Mouse (Mus musculus): ENCODE measurements at regions not wholly inside any gene's neighbourhood (a gene's known extent, or its start where the extent isn't known, plus 50 kb on each side); places are given as distances from the start of the nearest gene placed in this dataset.
"Not testable (repeated sequence)": the region's sequence is repeated elsewhere in the genome, so short reads cannot be mapped to it uniquely, and the experiment has no call there.

DNA sequence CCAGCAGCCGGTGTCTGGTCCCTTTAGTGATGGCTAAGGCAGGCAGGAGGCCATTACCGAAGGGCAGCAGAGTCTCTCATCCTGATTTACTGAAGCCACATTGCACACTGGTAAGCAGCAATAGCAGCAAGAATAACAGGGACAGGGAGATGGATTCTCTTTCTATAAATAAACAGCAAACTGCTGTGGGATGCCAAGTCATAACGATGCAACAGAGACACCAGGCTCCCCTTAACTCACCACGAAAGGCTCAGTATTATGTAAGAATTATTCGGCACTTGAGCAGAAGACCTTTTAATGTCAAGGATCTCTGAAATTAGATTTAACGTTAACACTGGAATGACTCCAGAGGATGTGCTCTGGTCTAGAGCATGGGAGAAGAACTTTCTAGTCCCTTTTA is 202.1 kb downstream of the Ddx10 start:
- no peak for ATAC-seq (replicated peaks; ENCODE audit: low FRiP score, low TSS enrichment, poor library complexity, severe bottlenecking)

DNA sequence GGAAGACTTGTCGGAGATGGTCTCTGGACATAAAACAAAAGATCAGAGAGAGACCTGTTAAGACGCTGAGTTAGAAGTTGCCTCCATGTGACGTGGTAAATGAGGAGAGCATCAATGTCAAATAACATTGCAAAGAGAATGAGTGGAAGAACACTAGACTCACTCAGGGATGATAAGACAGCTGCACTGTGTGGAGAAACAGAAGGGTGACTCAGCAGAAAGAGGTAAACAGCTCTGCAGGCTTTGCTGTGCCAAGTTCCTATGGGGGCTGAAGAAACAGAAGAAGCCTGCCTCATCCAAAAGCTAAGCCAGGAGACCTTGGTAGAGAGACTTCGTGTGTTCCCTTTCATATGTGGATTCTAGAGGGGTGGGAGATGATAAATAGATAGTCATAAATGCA is 214.1 kb downstream of the Ddx10 start:
- peak; percentile 86 for ATAC-seq (replicated peaks; ENCODE audit: low FRiP score, low TSS enrichment, poor library complexity, severe bottlenecking)

DNA sequence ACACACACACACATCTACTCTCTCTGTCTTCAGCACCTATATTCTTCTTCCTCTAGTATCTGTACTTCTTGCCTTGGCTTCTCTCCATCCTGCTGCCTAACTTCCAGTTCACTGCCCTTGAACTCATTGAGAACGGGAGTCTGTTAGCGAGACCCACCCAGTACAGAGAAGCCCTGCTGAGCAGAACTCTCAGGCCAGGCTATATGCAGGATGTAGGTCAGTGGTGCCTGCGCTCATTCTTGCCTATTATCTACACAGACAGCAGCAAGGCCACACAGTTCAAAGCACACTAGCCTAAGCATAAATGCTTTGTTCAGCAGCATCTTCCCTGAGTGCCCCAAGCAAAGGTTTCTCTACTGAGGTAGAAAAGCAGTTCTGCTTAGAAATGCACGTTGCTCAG is 225.8 kb downstream of the Ddx10 start:
- ATAC-seq (replicated peaks; ENCODE audit: low FRiP score, low TSS enrichment, poor library complexity, severe bottlenecking): no peak

DNA sequence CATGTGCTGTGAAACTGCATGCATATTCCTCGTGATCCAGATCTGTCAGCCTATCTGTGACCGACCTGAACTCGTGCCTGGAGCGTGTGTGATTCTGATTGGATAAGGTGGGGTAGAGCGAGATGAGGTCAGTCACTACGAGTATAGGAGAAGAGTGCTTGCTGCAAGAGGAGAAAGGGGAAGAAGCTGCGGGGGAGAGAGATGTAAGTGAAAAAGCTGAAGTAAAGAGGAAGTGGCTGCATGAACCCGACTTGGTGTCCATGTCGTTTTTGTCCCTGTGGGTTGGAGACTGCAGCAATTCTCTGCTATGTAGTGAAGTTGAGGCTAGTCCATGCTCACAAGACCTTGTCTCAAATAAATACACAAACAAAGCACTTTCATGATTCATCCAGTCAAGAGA is 237.1 kb downstream of the Ddx10 start:
- no peak for ATAC-seq (replicated peaks; ENCODE audit: low FRiP score, low TSS enrichment, poor library complexity, severe bottlenecking)

DNA sequence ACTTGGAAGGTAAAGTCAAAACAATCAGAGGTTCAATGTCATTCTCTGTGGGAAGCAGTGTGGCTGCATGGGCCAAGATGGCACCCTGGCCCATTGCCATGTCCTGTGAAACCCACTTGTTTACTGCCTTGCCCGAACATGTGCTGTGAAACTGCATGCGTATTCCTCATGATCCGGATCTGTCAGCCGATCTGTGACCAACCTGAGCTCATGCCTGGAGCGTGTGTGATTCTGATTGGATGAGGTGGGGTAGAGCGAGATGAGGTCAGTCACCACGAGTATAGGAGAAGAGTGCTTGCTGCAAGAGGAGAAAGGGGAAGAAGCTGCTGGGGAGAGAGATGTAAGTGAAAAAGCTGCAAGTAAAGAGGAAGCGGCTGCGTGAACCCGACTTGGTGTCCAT is 240.5 kb downstream of the Ddx10 start:
- no peak for ATAC-seq (replicated peaks; ENCODE audit: low FRiP score, low TSS enrichment, poor library complexity, severe bottlenecking)

DNA sequence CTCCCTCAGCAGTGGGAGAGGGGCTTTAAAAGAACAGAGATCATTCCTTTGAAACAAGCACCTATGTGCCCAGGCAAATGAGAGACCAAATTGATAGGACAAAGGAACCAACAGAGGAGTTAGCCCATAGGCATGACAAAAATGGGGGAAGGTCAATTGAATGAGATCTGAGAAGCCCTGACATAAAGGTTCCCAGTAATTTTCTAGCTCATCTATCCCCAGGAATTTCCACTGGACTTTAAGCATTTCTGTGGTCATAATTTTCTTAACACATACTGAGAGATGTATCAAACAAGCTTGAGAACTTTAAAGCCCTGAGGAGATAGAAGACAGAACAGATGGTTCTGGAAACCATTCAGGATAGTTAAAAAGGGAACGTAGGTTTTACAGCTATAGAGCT is 241.8 kb downstream of the Ddx10 start:
- no peak for ATAC-seq (replicated peaks; ENCODE audit: low FRiP score, low TSS enrichment, poor library complexity, severe bottlenecking)

DNA sequence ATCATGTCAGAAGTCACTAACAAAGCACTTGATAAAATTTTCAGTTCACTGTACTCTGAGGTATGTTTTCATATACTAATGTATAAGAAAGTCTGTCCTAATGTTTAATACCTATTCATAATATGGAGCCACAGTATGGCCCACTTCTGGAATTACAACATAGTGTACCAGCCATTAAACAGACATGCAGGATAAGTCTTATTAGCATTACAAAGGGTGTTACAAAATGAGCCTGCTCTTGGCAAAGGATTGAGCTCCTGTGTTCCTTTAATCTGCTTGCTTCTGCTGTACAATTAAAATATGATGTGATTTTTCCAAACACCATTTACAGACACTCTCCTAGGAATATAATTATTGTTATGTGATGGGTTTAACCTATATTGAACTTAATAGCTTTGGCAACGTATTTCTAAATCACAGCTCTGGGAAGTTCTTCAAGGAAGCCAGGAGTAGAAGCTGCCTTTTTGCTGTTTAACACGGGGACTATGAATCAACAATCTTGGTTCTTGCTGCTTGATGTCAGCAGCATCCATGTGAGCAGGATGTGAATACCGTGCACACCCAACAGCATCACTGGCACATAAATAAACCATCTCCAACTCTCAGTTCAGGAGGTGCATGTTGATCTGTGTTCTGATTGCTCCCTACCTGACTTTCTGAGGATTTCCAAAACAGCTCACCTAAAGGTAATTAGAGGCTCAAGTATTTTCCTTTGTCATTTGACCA is 243.4 kb downstream of the Ddx10 start:
- ATAC-seq (replicated peaks; ENCODE audit: low FRiP score, low TSS enrichment, poor library complexity, severe bottlenecking): no peak

DNA sequence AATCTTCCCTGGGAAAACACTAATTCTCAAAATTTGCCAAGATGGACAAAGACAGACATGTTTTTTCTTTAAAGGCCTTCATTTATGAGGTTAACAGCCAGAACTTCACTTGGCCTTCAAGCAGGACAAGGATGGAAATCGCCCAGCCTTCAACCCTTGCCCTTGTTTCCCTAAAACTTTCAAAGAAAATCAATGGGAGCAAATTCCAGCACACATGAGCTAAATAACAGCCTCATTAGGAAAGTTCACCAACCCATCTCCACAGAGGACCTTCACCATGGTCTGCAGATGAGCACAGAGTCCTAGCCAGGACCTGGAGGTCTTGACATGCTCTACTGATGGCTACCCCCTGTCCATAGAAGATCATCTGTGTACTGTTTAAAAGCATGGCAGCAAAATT is 271.8 kb downstream of the Ddx10 start:
- ATAC-seq (replicated peaks; ENCODE audit: low FRiP score, low TSS enrichment, poor library complexity, severe bottlenecking): no peak

DNA sequence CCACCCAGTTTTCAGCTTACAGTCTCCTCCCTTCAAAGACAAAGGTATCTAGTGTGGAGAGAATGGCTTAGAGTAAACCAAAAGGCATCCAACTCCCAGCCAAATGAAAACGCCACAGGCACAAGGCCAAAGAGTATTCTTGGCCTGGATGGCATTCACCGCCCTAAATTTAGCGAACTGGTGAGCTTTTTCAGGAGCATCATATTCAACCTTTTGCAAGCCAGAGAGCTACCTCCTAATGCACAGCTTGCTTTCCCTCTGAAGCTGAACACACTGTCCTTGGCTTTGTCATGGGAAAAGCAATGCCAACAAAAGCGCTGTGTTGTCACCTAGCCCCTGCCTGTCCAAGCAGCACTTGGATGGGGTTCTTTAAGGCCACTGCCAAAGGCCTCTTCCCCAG is 282.2 kb downstream of the Ddx10 start:
- no peak for ATAC-seq (replicated peaks; ENCODE audit: low FRiP score, low TSS enrichment, poor library complexity, severe bottlenecking)

DNA sequence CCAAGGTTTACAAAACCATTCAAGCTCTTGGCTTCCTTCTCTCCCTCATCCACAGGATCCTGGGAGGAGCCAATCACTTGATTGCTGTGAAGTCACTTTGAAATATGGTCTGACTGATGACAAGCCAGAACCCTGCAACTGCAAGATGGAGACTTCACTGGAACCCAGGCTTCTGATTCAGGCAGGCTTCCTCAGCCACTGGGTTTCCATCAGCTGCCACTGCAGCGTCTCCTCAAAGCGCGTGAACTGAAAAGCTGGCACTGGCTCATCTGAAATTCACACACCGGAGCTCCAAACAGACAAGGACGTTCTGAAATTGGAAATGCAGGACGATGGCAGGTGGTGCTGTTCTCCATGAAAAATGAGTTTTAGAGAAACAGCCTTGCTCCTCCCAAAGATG is 280.1 kb upstream of the AI593442 start:
- ATAC-seq (replicated peaks; ENCODE audit: low FRiP score, low TSS enrichment, poor library complexity, severe bottlenecking): no peak

DNA sequence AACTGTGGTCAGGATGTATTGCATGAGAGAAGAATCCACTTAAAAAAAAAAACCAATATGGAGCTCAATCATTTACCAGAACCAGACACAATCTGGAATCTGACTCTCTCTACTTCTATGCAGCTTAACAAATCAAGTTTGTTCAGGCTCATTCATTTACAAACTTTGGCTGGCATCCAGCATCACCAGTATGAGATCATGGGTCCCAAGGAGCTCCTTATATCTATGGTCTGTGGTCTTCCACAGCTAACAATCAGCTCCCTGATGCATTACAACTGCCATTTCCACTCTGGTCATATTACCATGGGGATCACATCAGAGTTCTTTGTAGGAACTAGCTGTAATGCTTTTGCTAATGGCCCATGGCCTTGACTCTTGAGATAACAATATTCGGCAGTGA is 277.7 kb upstream of the AI593442 start:
- ATAC-seq (replicated peaks; ENCODE audit: low FRiP score, low TSS enrichment, poor library complexity, severe bottlenecking): no peak

DNA sequence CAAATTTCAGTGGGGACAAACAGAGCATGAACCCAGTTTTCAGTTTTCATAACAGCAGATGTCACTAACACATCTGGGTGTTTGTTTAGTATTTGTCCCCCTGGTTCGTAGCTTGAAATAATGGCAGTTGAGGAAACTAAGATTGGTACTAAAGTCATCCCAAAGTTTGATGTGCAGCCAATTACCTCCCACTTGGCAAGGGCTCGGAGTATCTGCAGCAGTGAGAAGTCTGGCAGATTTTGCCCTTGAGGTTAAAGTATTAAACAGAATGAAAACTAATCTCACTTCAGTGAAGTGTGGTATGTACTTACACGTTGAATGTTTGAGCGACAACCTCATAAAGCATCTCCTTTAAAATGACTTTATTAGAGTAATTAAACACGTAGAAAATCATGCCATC is 264.5 kb upstream of the AI593442 start:
- ATAC-seq (replicated peaks; ENCODE audit: low FRiP score, low TSS enrichment, poor library complexity, severe bottlenecking): no peak

DNA sequence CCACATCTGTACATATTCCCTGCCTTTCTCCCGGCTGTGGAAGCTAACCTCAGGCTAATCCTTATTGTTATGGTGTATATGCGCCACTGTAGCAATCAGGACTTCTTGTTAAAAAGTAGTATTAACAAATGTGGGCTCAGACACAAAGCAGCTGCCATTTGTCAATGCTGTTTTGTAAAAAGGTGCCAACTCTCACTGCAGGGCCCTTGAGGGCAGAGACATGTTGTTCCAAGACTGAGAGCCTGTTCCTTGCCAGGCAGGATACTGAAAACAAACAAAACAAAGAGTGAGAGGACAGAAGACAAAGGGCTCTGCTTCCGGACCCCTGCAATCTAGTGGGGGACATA is 262.0 kb upstream of the AI593442 start:
- no peak for ATAC-seq (replicated peaks; ENCODE audit: low FRiP score, low TSS enrichment, poor library complexity, severe bottlenecking)

DNA sequence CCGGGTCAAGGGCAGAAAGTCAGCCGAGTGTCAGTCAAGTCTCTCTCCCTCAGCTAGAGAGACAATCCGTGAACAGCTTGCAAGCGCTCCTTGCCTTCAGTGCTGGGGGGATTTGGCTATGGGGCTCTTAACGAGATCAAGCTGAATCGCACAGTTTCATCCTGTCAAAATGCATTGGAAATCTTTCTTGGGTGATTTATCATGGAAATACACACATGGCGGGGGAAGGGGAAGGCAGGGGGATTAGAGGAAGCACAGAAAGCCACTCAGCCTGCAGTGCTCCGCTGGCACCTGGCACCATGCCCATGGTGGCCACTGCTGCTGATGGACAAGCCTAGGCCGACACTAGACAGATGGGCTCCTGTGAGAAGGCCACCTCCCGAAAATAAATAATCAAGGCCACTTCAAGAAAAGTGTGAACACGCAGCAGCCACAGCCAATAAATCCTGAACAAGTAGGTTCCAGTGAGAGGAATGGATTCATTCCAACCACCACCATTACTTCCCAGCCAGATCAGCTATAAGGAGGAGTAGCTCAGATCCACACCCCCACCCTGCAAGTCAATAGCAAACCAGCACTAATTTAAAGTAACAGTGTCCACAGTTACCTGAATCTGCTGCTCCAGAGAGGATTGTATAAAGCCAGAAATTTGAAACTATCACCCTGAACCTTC is 261.5 kb upstream of the AI593442 start:
- no peak for ATAC-seq (replicated peaks; ENCODE audit: low FRiP score, low TSS enrichment, poor library complexity, severe bottlenecking)

DNA sequence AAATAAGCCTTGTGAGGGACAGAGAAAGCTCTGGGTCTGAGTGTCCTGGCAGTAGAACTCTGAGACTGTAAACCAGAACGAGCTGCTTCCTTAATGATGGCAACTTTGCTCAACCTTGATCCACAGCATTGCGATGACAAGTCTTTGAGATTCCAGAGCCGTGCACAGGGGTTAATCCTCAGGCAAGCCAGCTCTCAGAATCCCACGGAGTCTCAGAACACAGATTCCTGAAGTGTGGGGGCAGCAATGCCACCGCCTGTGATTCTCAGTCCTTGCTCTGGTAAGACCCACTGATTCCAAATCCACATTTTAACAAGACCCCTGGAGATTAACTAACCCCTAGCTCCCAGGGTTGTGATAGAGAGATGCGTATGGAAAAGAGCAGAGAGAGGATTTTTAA is 255.5 kb upstream of the AI593442 start:
- ATAC-seq (replicated peaks; ENCODE audit: low FRiP score, low TSS enrichment, poor library complexity, severe bottlenecking): no peak

DNA sequence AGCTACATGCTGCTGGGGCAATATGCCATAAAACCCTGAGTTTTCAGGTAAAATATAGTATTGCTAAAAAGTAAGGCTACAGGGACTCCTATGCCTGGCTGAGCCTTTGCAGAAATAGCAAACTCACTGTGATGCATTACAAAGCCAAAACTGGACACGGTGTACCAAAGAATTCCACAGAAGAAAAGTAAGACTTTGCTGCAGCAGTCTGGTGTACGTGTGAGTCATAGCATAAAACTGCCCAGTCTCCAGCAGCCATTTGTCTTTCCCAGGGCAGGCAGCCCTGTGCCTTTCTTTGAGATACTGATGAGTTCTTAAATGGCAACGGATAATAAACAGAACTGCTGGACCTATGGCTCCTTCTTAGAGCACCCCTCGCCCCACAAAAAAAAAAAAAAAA is 237.9 kb upstream of the AI593442 start:
- ATAC-seq (replicated peaks; ENCODE audit: low FRiP score, low TSS enrichment, poor library complexity, severe bottlenecking): no peak

DNA sequence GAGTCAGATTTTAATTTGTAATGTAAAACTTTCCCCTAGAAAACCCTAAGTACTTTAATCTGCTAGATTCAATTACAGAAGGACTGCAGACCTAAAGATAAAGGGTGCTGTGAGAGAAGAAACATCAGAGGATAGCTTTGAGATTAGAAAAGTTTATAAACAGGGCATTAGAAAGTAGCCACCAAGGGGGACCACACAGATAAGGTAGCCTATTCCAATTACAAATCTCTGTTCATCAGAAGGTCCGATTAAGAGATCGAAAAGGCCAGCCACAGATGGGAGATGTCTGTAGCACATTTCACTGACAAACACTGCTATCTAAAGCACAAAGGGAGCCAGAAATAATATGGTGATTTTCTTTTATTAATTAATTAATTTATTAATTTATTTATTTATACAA is 209.1 kb upstream of the AI593442 start:
- ATAC-seq (replicated peaks; ENCODE audit: low FRiP score, low TSS enrichment, poor library complexity, severe bottlenecking): not testable (repeated sequence)

DNA sequence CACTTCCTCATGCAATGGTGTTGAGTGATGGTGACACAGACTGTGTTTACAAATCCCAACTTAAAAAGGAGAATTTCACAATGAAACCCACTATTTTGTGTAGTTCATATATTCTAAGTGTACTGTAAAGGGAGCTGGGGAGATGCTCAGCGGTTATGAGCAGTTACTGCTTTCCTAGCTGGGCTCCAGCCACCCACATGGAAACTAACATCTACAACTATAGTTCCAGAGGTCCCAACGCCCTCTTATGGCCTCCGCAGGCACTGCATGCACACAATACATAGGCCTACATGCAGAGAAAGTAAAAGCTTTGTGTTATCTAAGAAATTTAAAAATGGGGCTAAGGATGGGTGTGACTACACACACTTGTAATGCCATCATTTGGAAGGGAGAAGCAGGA is 208.4 kb upstream of the AI593442 start:
- 0 out of 2 replicates have a peak, but pooled peaks have one; percentile 34 for ATAC-seq (replicated peaks; ENCODE audit: low FRiP score, low TSS enrichment, poor library complexity, severe bottlenecking)

DNA sequence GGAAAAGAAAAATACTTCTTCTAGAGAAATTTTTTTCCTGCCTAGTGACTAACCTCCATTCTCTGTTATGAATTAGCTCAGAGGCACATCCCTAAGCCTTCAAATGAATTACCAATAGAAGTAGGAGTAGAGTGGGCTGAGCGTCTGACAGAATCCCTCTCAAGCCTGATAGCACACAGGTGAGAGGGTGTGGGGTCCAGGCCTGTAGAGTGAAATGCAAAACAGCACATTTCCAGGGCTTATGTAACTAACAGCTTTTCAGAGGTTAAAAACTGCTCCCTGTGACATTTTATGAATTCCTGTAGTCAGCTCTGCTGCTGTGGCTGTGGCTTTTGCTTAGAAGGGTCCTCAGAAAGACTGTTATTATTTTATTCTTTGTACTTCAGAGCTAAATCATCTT is 187.7 kb upstream of the AI593442 start:
- ATAC-seq (replicated peaks; ENCODE audit: low FRiP score, low TSS enrichment, poor library complexity, severe bottlenecking): no peak

DNA sequence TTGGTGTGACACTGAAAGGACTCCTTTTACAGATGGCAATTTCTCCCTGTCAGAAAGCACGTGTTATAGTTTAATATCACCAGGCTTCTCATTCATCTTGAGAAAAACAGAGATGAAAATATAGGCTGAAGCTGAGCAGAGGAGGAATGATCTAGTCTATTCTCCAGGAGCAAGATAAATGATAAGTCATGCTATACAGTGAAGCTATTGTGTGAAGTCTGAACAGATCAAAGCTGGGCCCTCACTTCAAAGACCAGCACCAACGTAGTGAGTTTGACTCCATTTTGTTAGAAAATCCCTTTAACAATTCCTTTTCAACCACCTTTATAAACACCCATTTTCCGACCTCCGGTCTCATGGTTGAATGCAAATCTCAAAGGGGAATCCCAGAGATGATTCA is 180.7 kb upstream of the AI593442 start:
- no peak for ATAC-seq (replicated peaks; ENCODE audit: low FRiP score, low TSS enrichment, poor library complexity, severe bottlenecking)

DNA sequence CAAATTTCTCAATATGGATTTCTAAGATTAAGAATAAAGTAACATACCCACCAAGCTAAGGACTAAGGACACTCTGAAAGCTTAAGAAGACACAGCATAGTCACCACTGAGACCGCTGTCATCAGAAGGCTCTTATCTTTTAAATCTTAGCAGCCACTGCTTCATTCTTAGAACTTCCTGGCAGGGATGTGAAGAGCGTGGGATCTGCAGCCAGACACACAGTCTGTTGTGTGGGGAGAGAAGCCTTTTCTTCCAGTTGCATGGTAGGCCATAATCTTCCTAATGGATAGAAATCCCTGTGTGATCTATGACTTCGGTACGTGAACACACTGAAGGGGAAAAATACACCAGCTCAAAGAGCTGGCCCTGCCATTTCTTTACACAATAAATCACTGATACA is 178.8 kb upstream of the AI593442 start:
- no peak for ATAC-seq (replicated peaks; ENCODE audit: low FRiP score, low TSS enrichment, poor library complexity, severe bottlenecking)

DNA sequence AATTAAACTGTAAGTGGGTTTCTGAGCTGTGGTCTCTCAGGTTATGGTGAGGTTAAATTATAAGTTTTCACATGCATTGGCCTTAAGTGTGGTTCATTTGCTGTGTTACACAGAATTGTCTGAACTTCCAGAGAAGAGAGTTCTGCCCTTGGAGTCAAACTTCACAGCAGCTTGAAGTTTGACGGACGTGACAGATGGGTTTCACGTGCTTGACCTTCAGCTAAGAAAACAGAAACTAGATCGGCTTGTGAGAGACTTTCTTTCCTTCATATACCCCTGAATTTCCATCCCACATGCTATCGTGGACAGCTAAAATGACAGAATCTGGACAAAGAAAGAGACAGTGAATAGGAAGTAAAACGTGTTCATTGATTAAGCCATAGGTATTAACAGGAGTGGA is 173.8 kb upstream of the AI593442 start:
- ATAC-seq (replicated peaks; ENCODE audit: low FRiP score, low TSS enrichment, poor library complexity, severe bottlenecking): no peak

All from megakaryocyte-erythroid progenitor cell, adult 5-6 weeks (primary cell).